Mouse (Mus musculus): ENCODE results near the gene Cnih2. TPM values are rescaled to one million over a fixed set of nuclear protein-coding genes. Genes with fewer than 3 reads are reported as not detected.

Gene Cnih2
- polyA plus RNA-seq, 1 experiment from 2014 or later, result 34.5 TPM

- Histone ChIP-seq H3K36me3 (peaks cover 72% of the 10 kb centered on the region), H3K9me3 (no peaks in the 10 kb centered on the region), H3K9ac (no peak overlapping the region), H3K4me1 (peaks cover 13% of the 10 kb centered on the region), H3K27ac (no peak overlapping the region), H3K27me3 (no peaks in the 10 kb centered on the region), H3K4me2 (replicated peaks) (no peak overlapping the region), H3K4me3 (no peak overlapping the region)
- no peak for ATAC-seq (ENCODE audit: low FRiP score, low read depth)
- 75% methylated on average over 4 of the region's 4 CpGs for WGBS
Measured at GRCm38 (mm10) chr19:5108702-5109101, 10.4 kb upstream of the Cnih2 start.

GRCm38 (mm10) chr19:5108271-5108575 is 9.9 kb upstream of the Cnih2 start:
- ATAC-seq (ENCODE audit: low FRiP score, low read depth), result no peak
- Histone ChIP-seq H3K9me3 (no peaks in the 10 kb centered on the region), H3K4me2 (replicated peaks) (no peak overlapping the region), H3K36me3 (peaks cover 72% of the 10 kb centered on the region), H3K9ac (no peak overlapping the region), H3K4me1 (peaks cover 13% of the 10 kb centered on the region), H3K27me3 (no peaks in the 10 kb centered on the region), H3K27ac (no peak overlapping the region), H3K4me3 (no peak overlapping the region)
- 32% methylated on average over 5 of the region's 5 CpGs for WGBS

- ATAC-seq (ENCODE audit: low FRiP score, low read depth), result no peak
- Histone ChIP-seq H3K9ac (no peak overlapping the region), H3K27me3 (no peaks in the 10 kb centered on the region), H3K4me2 (replicated peaks) (peak overlapping the region; percentile 96; the same call in 1 of the 2 replicates), H3K36me3 (peaks cover 72% of the 10 kb centered on the region), H3K4me3 (no peak overlapping the region), H3K27ac (no peak overlapping the region), H3K9me3 (no peaks in the 10 kb centered on the region), H3K4me1 (peaks cover 13% of the 10 kb centered on the region)
- WGBS, result 78% methylated on average over 18 of the region's 18 CpGs
Measured at GRCm38 (mm10) chr19:5107556-5108270, 9.4 kb upstream of the Cnih2 start.

GRCm38 (mm10) chr19:5106731-5107191 is 8.4 kb upstream of the Cnih2 start, which contains the start of gene Rab1b:
Gene Rab1b (minus strand): TSS chr19:5107072.
- peak within 1 kb of the TSS; percentile 96 for H3K27ac ChIP-seq
- H3K36me3 ChIP-seq, result peaks cover 72% of the 10 kb centered on the region
- no peaks in the 10 kb centered on the region for H3K27me3 ChIP-seq
- no peaks in the 10 kb centered on the region for H3K9me3 ChIP-seq
- H3K9ac ChIP-seq, result peak within 1 kb of the TSS; percentile 91
- peak within 1 kb of the TSS; percentile 80 for H3K4me3 ChIP-seq
- under 1% methylated on average over 46 of the region's 46 CpGs for WGBS
- ATAC-seq (ENCODE audit: low FRiP score, low read depth), result peak; percentile 95
- peaks cover 13% of the 10 kb centered on the region for H3K4me1 ChIP-seq
- H3K4me2 ChIP-seq (replicated peaks), result peak within 1 kb of the TSS; percentile 96

GRCm38 (mm10) chr19:5106074-5106473 is 7.8 kb upstream of the Cnih2 start:
- peak overlapping the region; percentile 80 for H3K4me3 ChIP-seq
- peak overlapping the region; percentile 96 for H3K27ac ChIP-seq
- ATAC-seq (ENCODE audit: low FRiP score, low read depth), result no peak
- H3K4me1 ChIP-seq, result peaks cover 13% of the 10 kb centered on the region
- H3K4me2 ChIP-seq (replicated peaks), result peak overlapping the region; percentile 96
- WGBS, result 14% methylated on average over 9 of the region's 9 CpGs
- H3K36me3 ChIP-seq, result peaks cover 72% of the 10 kb centered on the region
- H3K27me3 ChIP-seq, result no peaks in the 10 kb centered on the region
- peak overlapping the region; percentile 91 for H3K9ac ChIP-seq
- no peaks in the 10 kb centered on the region for H3K9me3 ChIP-seq

- H3K4me3 ChIP-seq, result peak overlapping the region; percentile 74
- H3K9ac ChIP-seq, result peak overlapping the region; percentile 96
- H3K4me2 ChIP-seq (replicated peaks), result peak overlapping the region; percentile 98
- H3K27me3 ChIP-seq, result no peaks in the 10 kb centered on the region
- 3% methylated on average over 25 of the region's 31 CpGs for WGBS
- peaks cover 46% of the 10 kb centered on the region for H3K36me3 ChIP-seq
- H3K27ac ChIP-seq, result peak overlapping the region; percentile 58; the same call in 1 of the 2 replicates
- no peaks in the 10 kb centered on the region for H3K9me3 ChIP-seq
- H3K4me1 ChIP-seq, result peaks cover 56% of the 10 kb centered on the region
- ATAC-seq (ENCODE audit: low FRiP score, low read depth), result peak; percentile 13; the same call in 1 of the 2 replicates
Measured at GRCm38 (mm10) chr19:5097521-5098362, 579 bp downstream of the Cnih2 start.

GRCm38 (mm10) chr19:5095887-5096474 is 2.3 kb downstream of the Cnih2 start:
- Histone ChIP-seq H3K27ac (no peak overlapping the region), H3K4me3 (0 out of 2 replicates have a peak overlapping the region, but pooled peaks have one; percentile 1), H3K9ac (no peak overlapping the region), H3K36me3 (peaks cover 46% of the 10 kb centered on the region), H3K9me3 (no peaks in the 10 kb centered on the region), H3K4me2 (replicated peaks) (peak overlapping the region; percentile 98), H3K27me3 (no peaks in the 10 kb centered on the region), H3K4me1 (peaks cover 56% of the 10 kb centered on the region)
- no peak for ATAC-seq (ENCODE audit: low FRiP score, low read depth)
- WGBS, result 7% methylated on average over 9 of the region's 9 CpGs

- no peaks in the 10 kb centered on the region for H3K27me3 ChIP-seq
- 40% methylated on average over 11 of the region's 11 CpGs for WGBS
- no peak overlapping the region for H3K9ac ChIP-seq
- H3K4me3 ChIP-seq, result 0 out of 2 replicates have a peak overlapping the region, but pooled peaks have one; percentile 7
- H3K4me1 ChIP-seq, result peaks cover 56% of the 10 kb centered on the region
- no peak overlapping the region; the same call in 1 of the 2 replicates for H3K27ac ChIP-seq
- peak overlapping the region; percentile 47 for H3K4me2 ChIP-seq (replicated peaks)
- H3K9me3 ChIP-seq, result no peaks in the 10 kb centered on the region
- ATAC-seq (ENCODE audit: low FRiP score, low read depth), result 0 out of 2 replicates have a peak, but pooled peaks have one; percentile 3
- H3K36me3 ChIP-seq, result peaks cover 45% of the 10 kb centered on the region
Measured at GRCm38 (mm10) chr19:5094746-5095417, 3.4 kb downstream of the Cnih2 start.

GRCm38 (mm10) chr19:5094243-5094632 is 4.1 kb downstream of the Cnih2 start:
- peak; percentile 66 for ATAC-seq (ENCODE audit: low FRiP score, low read depth)
- Histone ChIP-seq H3K36me3 (peaks cover 43% of the 10 kb centered on the region), H3K4me2 (replicated peaks) (peak overlapping the region; percentile 47), H3K9me3 (no peaks in the 10 kb centered on the region), H3K4me1 (peaks cover 55% of the 10 kb centered on the region), H3K27ac (no peak overlapping the region), H3K4me3 (peak overlapping the region; percentile 7; the same call in 1 of the 2 replicates), H3K27me3 (no peaks in the 10 kb centered on the region), H3K9ac (peak overlapping the region; percentile 50; the same call in 1 of the 2 replicates)
- WGBS, result 0% methylated on average over 21 of the region's 21 CpGs

- H3K27ac ChIP-seq, result no peak overlapping the region
- H3K9ac ChIP-seq, result peak overlapping the region; percentile 50; the same call in 1 of the 2 replicates
- ATAC-seq (ENCODE audit: low FRiP score, low read depth), result no peak
- 75% methylated on average over 12 of the region's 12 CpGs for WGBS
- no peaks in the 10 kb centered on the region for H3K9me3 ChIP-seq
- H3K27me3 ChIP-seq, result no peaks in the 10 kb centered on the region
- peaks cover 42% of the 10 kb centered on the region for H3K36me3 ChIP-seq
- H3K4me1 ChIP-seq, result peaks cover 55% of the 10 kb centered on the region
- no peak overlapping the region for H3K4me3 ChIP-seq
- H3K4me2 ChIP-seq (replicated peaks), result peak overlapping the region; percentile 47
Measured at GRCm38 (mm10) chr19:5093481-5094242, 4.7 kb downstream of the Cnih2 start.

GRCm38 (mm10) chr19:5092083-5092482 is 6.2 kb downstream of the Cnih2 start:
- Histone ChIP-seq H3K9me3 (no peaks in the 10 kb centered on the region), H3K36me3 (peaks cover 42% of the 10 kb centered on the region), H3K4me2 (replicated peaks) (no peak overlapping the region), H3K9ac (no peak overlapping the region), H3K4me3 (no peak overlapping the region), H3K27me3 (no peaks in the 10 kb centered on the region), H3K27ac (no peak overlapping the region), H3K4me1 (peaks cover 48% of the 10 kb centered on the region)
- no peak for ATAC-seq (ENCODE audit: low FRiP score, low read depth)
- WGBS, result 89% methylated on average over 10 of the region's 10 CpGs

Measured in limb, embryonic 13.5 days (tissue).